Mouse (Mus musculus) Patski (cell line): ENCODE results near the gene Gm42878. TPM values are rescaled to one million over a fixed set of nuclear protein-coding genes. Genes with fewer than 3 reads are reported as not detected.

Experiments used
- ATAC-seq: fragments of 100-300 bp; one replicate; pipeline ENCODE4 v1.8.0; 2021
- CTCF ChIA-PET: fragments of 350-600 bp; sonication (Branson Sonifier 250); formaldehyde crosslinking; loops from one replicate; lab custom pipeline; 2022; ENCODE audit warnings: inconsistent platforms; lab: Charles Lee
- POLR2A ChIA-PET: fragments of 350-600 bp; sonication (Branson Sonifier 250); formaldehyde crosslinking; loops from one replicate; lab custom pipeline; 2022; ENCODE audit warnings: antibody characterized with exemption, inconsistent platforms; lab: Charles Lee
- DNase-seq: peaks from one replicate; pipeline ENCODE4 v3.0.0-alpha.2; 2011; ENCODE audit warnings: low read depth, low spot score
- H3K27me3 ChIP-seq: fragments of 371-371 bp; one replicate; pipeline ENCODE4 v1.5.1; 2021
- CTCF ChIP-seq: fragments of 100-300 bp; IDR thresholded peaks from one replicate; pipeline ENCODE4 v1.5.1; 2021
- in situ Hi-C: fragments of 300-500 bp; cut with MboI; formaldehyde crosslinking; loops from 3 replicates; pipeline ENCODE4 v1.11.1; 2018; ENCODE audit warnings: low pct_unique_long_range_greater_than_20kb, mixed read lengths
- polyA plus RNA-seq: library from polyadenylated mRNA; unstranded; gene quantifications from one replicate; pipeline ENCODE4 v1.2.3, GENCODE M21; 2021

Gm42878 gene
- polyA plus RNA-seq, 1 experiment from 2014 or later = 0.19 TPM

GRCm38 (mm10) chr5:121586400-121587039 is 41.2 kb upstream of the Gm42878 start:
- ATAC-seq = no peak
- in situ Hi-C loops = no loop called here
- ChIA-PET POLR2A (no interaction called here), CTCF (interaction anchor here (0.9 to 1.9 kb wide), 3 partner anchors 15 to 40 kb away, joined by 3 to 6 read pairs (median 4); partner anchors contain the start of gene Mapkapk5)
- DNase-seq = no peak
- no peak for TF ChIP-seq CTCF
- no peaks in the 10 kb centered on the region for H3K27me3 ChIP-seq

- POLR2A ChIA-PET = interaction anchor here (1.6 kb wide), 1 partner anchor 7 kb away, joined by 5 read pairs; the partner anchor contains the start of gene Aldh2
- ATAC-seq = no peak
- DNase-seq = no peak
Observed at GRCm38 (mm10) chr5:121585699-121586098, 40.4 kb upstream of the Gm42878 start.

GRCm38 (mm10) chr5:121585005-121585404 is 39.7 kb upstream of the Gm42878 start:
- in situ Hi-C loops = no loop called here
- ChIA-PET CTCF (interaction anchor here (0.8 to 2.5 kb wide), 4 partner anchors 8 to 21 kb away, joined by 3 to 10 read pairs (median 3); no protein-coding TSS in a partner anchor), POLR2A (interaction anchor here (0.6 to 1.6 kb wide), 3 partner anchors 8 to 33 kb away, joined by 3 to 5 read pairs (median 4); partner anchors contain the start of gene Aldh2)
- DNase-seq (peak; percentile 51), ATAC-seq (no peak)
- H3K27me3 ChIP-seq = no peaks in the 10 kb centered on the region
- TF ChIP-seq CTCF = no peak

More at GRCm38 (mm10) chr5:121585699-121586098, 40.4 kb upstream of the Gm42878 start:
- H3K27me3 ChIP-seq = no peaks in the 10 kb centered on the region
- no peak for TF ChIP-seq CTCF
- CTCF ChIA-PET = interaction anchor here (2.5 kb wide), 1 partner anchor 20 kb away, joined by 10 read pairs; no protein-coding TSS in a partner anchor
- in situ Hi-C loops = no loop called here

- in situ Hi-C loops = no loop called here
- CTCF ChIA-PET = interaction anchor here (0.8 to 2.5 kb wide), 5 partner anchors 9 to 22 kb away, joined by 3 to 10 read pairs (median 3); no protein-coding TSS in a partner anchor
- DNase-seq (peak; percentile 65), ATAC-seq (peak; percentile 66)
- no peak for TF ChIP-seq CTCF
- POLR2A ChIA-PET = interaction anchor here (0.6 to 1.6 kb wide), 4 partner anchors 8 to 31 kb away, joined by 3 to 5 read pairs (median 4); partner anchors contain the start of gene Aldh2
- H3K27me3 ChIP-seq = no peaks in the 10 kb centered on the region
Observed at GRCm38 (mm10) chr5:121583765-121584501, 38.7 kb upstream of the Gm42878 start.

GRCm38 (mm10) chr5:121581945-121582344 is 36.7 kb upstream of the Gm42878 start:
- no peaks in the 10 kb centered on the region for H3K27me3 ChIP-seq
- ATAC-seq (no peak), DNase-seq (no peak)
- in situ Hi-C loops = no loop called here
- CTCF ChIA-PET = interaction anchor here (1.4 kb wide), 1 partner anchor 22 kb away, joined by 3 read pairs; no protein-coding TSS in a partner anchor
- no peak for TF ChIP-seq CTCF
- POLR2A ChIA-PET = no interaction called here

- in situ Hi-C loops = no loop called here
Observed at GRCm38 (mm10) chr5:121576927-121577488, 31.7 kb upstream of the Gm42878 start.

GRCm38 (mm10) chr5:121575867-121576266 is 30.6 kb upstream of the Gm42878 start:
- TF ChIP-seq CTCF = no peak
- in situ Hi-C loops = no loop called here
- ChIA-PET POLR2A (no interaction called here), CTCF (interaction anchor here (1.3 to 1.4 kb wide), 2 partner anchors 10 to 30 kb away, joined by 4 to 5 read pairs; no protein-coding TSS in a partner anchor)
- DNase-seq = no peak
- ATAC-seq = no peak
- no peaks in the 10 kb centered on the region for H3K27me3 ChIP-seq

More at GRCm38 (mm10) chr5:121576927-121577488, 31.7 kb upstream of the Gm42878 start:
- no peaks in the 10 kb centered on the region for H3K27me3 ChIP-seq
- POLR2A ChIA-PET = no interaction called here
- ATAC-seq = no peak
- no peak for DNase-seq
- no peak for TF ChIP-seq CTCF
- CTCF ChIA-PET = interaction anchor here (1.2 kb wide), 1 partner anchor 13 kb away, joined by 3 read pairs; no protein-coding TSS in a partner anchor

GRCm38 (mm10) chr5:121574145-121574544 is 28.9 kb upstream of the Gm42878 start:
- POLR2A ChIA-PET = no interaction called here
- no peak for TF ChIP-seq CTCF
- CTCF ChIA-PET = interaction anchor here (1.4 kb wide), 1 partner anchor 8 kb away, joined by 5 read pairs; no protein-coding TSS in a partner anchor

GRCm38 (mm10) chr5:121570787-121571186 is 25.5 kb upstream of the Gm42878 start:
- POLR2A ChIA-PET = no interaction called here
- TF ChIP-seq CTCF = no peak
- CTCF ChIA-PET = interaction anchor here (0.7 to 2.1 kb wide), 3 partner anchors 9 to 35 kb away, joined by 3 to 6 read pairs (median 3); no protein-coding TSS in a partner anchor
- DNase-seq = no peak
- no peaks in the 10 kb centered on the region for H3K27me3 ChIP-seq
- in situ Hi-C loops = no loop called here
- no peak for ATAC-seq

More at GRCm38 (mm10) chr5:121574145-121574544, 28.9 kb upstream of the Gm42878 start:
- H3K27me3 ChIP-seq = no peaks in the 10 kb centered on the region
- ATAC-seq (no peak), DNase-seq (no peak)
- in situ Hi-C loops = no loop called here

- DNase-seq = no peak
- ChIA-PET POLR2A (no interaction called here), CTCF (interaction anchor here (0.8 to 2.1 kb wide), 2 partner anchors 10 to 36 kb away, joined by 3 to 6 read pairs; no protein-coding TSS in a partner anchor)
- ATAC-seq = no peak
- in situ Hi-C loops = no loop called here
- no peak for TF ChIP-seq CTCF
- H3K27me3 ChIP-seq = no peaks in the 10 kb centered on the region
Observed at GRCm38 (mm10) chr5:121569881-121570420, 24.7 kb upstream of the Gm42878 start.
